Mouse (Mus musculus) activated CD4-positive, CD25-positive, alpha-beta regulatory T cell, adult 9 weeks (primary cell): ENCODE measurements around the gene Vmn2r68. TPM values are rescaled to one million over a fixed set of nuclear protein-coding genes. Genes with fewer than 3 reads are reported as not detected.

Experiments used
- polyA plus RNA-seq: library from polyadenylated mRNA; unstranded; fragments of 100-300 nt; shearing (Covaris generic); gene quantifications from one replicate; pipeline ENCODE4 v1.2.1, GENCODE M21; 2017

The Vmn2r68 gene
- polyA plus RNA-seq: not detected

DNA sequence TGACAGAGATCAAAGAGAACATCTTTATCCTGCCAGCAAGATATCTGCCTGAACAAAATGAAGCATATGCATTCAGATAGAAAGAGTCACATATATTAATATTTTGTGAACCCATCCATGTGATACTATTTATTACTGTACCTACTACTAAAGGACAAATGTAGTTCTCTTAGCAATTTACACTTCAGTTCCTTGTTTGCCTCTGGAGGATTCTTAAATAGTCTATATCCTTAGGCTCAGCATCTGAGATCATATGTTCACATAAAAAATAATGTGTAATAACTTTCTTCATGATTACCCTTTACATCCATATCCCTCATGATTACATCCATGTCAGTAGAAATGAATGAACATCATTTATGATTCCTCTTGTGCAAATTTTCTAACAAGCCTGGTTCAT, at the start of gene Vmn2r68:
Gene Vmn2r68, minus strand, starts transcription at position 101 of the 400 bp plus-strand sequence.

Other genes with a start within 250 kb of the Vmn2r68 start
- not detected for gene Vmn2r66, start 225.5 kb downstream of the Vmn2r68 start, polyA plus RNA-seq
- not detected for gene Vmn2r67, start 81.8 kb downstream of the Vmn2r68 start, polyA plus RNA-seq
- not detected for gene Vmn2r69, start 178.1 kb upstream of the Vmn2r68 start, polyA plus RNA-seq